Mouse (Mus musculus): ENCODE data around the gene Ccdc106.

GRCm38 (mm10) chr7:5102564-5102963 is 82.2 kb downstream of the Ccdc106 start:
- TF ChIP-seq CTCF (IDR thresholded peaks at IDR 0.05) (no peak), POLR2A (IDR thresholded peaks at IDR 0.05; ENCODE audit: insufficient read depth, low read depth, low read length) (no peak)
